Mouse (Mus musculus) brain, embryonic 14.5 days (tissue): ENCODE results near the gene Rasa3.

Source experiments
- CTCF ChIP-seq: fragments of 200-500 bp; IDR thresholded peaks from 2 replicates; pipeline ENCODE4 v1.5.1; 2012; ENCODE audit warnings: inconsistent platforms, mild to moderate bottlenecking, moderate library complexity, borderline replicate concordance; ENCODE audit not compliant: insufficient read depth, insufficient read length; ENCODE audit errors: extremely low read depth
- POLR2A ChIP-seq: fragments of 200-500 bp; IDR thresholded peaks from 2 replicates; pipeline ENCODE4 v1.6.1; 2012; ENCODE audit warnings: mild to moderate bottlenecking, inconsistent platforms, borderline replicate concordance; ENCODE audit not compliant: poor library complexity, insufficient read depth, insufficient read length, severe bottlenecking; ENCODE audit errors: extremely low read depth

GRCm38 (mm10) chr8:13632309-13632708, 45.1 kb downstream of the Rasa3 start:
- TF ChIP-seq CTCF (no peak), POLR2A (no peak)
